Mouse (Mus musculus) liver, adult 2 months (tissue): Measurements from ENCODE around the gene Itk.

Experiments
- CTCF ChIP-seq: fragments of 200-500 bp; IDR thresholded peaks from 2 replicates; pipeline ENCODE4 v1.5.1; 2011; ENCODE audit warnings: low read depth, low read length, control low read depth
- POLR2A ChIP-seq: fragments of 200-500 bp; IDR thresholded peaks from 2 replicates; pipeline ENCODE4 v1.6.1; 2011; ENCODE audit warnings: low read length, control low read depth; ENCODE audit not compliant: insufficient read depth; ENCODE audit errors: extremely low read depth

GRCm38 (mm10) chr11:46370457-46370856 is 18.9 kb downstream of the Itk start:
- TF ChIP-seq CTCF (no peak), POLR2A (no peak)
